Mouse (Mus musculus): ENCODE measurements around the gene Dppa4.

Gene Dppa4

GRCm38 (mm10) chr16:48326903-48327302 is 43.4 kb downstream of the Dppa4 start:
- no peak for DNase-seq

- no peak for DNase-seq
Observed at GRCm38 (mm10) chr16:48328420-48328819, 44.9 kb downstream of the Dppa4 start.

GRCm38 (mm10) chr16:48331822-48332221 is 48.3 kb downstream of the Dppa4 start:
- no peak for DNase-seq

GRCm38 (mm10) chr16:48335326-48335725 is 51.8 kb downstream of the Dppa4 start:
- DNase-seq, result no peak
